Mouse (Mus musculus) CH12.LX (cell line): ENCODE results near the gene Hcn1.

Source experiments
- EP300 ChIP-seq: IDR thresholded peaks from 2 replicates; pipeline ENCODE4 v1.6.1; 2011; ENCODE audit warnings: low read length, improper control_type of control experiment
- GABPA ChIP-seq: IDR thresholded peaks from 2 replicates; pipeline ENCODE4 v1.6.1; 2012; ENCODE audit warnings: low read depth, low read length, improper control_type of control experiment, inconsistent platforms; ENCODE audit not compliant: insufficient replicate concordance
- POLR2A ChIP-seq: IDR thresholded peaks from 2 replicates; pipeline ENCODE4 v1.6.1; 2011; ENCODE audit warnings: low read depth, mild to moderate bottlenecking, improper control_type of control experiment, low read length

- TF ChIP-seq EP300 (no peak), POLR2A (no peak), GABPA (no peak)
Observed at GRCm38 (mm10) chr13:118028662-118029061, 426.5 kb downstream of the Hcn1 start.
